Mouse (Mus musculus): ENCODE data around the gene Slc20a1. TPM values are rescaled to one million over a fixed set of nuclear protein-coding genes. Genes with fewer than 3 reads are reported as not detected.

The Slc20a1 gene
- 80.7 TPM for polyA plus RNA-seq (2017; shearing (Covaris generic))

DNA sequence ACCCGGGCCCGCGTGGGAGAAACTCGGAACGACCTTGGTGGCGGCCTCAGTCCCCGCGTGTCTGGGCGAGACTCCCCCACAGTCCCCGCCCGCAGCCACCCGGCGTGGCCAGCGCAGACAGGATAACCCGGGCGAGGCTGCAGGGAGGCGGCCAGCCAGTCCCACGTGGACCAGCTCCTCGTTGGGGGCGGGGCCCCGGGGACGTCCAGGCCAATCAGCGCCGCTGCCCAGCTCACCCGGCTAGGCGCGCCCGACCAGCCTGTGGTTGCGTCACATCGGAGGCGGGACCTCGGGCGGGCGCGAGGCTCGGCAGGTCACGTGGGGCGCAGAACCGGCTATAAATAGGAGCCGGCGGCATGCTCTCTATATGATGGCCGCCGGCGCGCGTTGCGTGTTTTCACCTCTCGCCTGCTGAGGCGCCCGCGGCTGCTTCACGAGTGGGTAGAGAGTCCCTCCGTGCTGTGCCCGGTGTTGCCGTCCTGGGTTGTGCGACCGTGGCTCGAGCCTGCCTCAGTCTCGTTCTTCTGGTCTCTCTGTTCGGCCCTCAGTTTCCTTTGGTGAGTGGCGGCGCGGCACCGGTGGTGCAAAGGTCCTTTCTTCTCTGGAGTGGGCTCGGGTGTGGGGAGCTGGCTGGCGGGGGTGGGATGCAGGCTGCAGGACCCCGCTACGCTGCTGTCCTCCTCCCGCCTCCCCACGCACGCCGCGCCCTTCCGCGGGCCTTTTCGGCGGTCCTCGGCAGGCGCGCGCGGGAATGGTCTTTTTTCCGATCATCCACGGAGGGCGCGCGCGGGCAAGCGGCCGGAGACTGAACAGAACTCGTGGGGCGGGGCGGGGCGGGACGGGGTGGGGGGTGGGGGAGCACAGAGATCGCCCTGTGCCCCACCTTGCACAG, at the start of gene Slc20a1:
Gene Slc20a1 (plus strand): TSS at position 329 of the 892 bp plus-strand sequence.

Other genes starting within 250 kb of the Slc20a1 start
- gene Zc3h6, start 231.4 kb upstream of the Slc20a1 start, polyA plus RNA-seq (2017; shearing (Covaris generic)): 6.8 TPM
- 1.6 TPM for gene Gm10762, start 231.0 kb upstream of the Slc20a1 start, polyA plus RNA-seq (2017; shearing (Covaris generic))
- 0.09 TPM for gene Vinac1, start 150.6 kb upstream of the Slc20a1 start, polyA plus RNA-seq (2017; shearing (Covaris generic))
- 2.4 TPM for gene Ttl, start 132.8 kb upstream of the Slc20a1 start, polyA plus RNA-seq (2017; shearing (Covaris generic))
- gene Polr1b, start 97.8 kb upstream of the Slc20a1 start, polyA plus RNA-seq (2017; shearing (Covaris generic)): 41.1 TPM
- 27.8 TPM for gene Chchd5, start 69.1 kb upstream of the Slc20a1 start, polyA plus RNA-seq (2017; shearing (Covaris generic))
- 2.6 TPM for gene Ckap2l, start 98.4 kb downstream of the Slc20a1 start, polyA plus RNA-seq (2017; shearing (Covaris generic))
- 0.27 TPM for gene Il1a, start 111.2 kb downstream of the Slc20a1 start, polyA plus RNA-seq (2017; shearing (Covaris generic))
- not detected for gene Il1b, start 172.4 kb downstream of the Slc20a1 start, polyA plus RNA-seq (2017; shearing (Covaris generic))

Data from CD4-positive, CD25-positive, alpha-beta regulatory T cell, adult 9 weeks (primary cell).